Mouse (Mus musculus): ENCODE data around the gene Fam162a.

DNA sequence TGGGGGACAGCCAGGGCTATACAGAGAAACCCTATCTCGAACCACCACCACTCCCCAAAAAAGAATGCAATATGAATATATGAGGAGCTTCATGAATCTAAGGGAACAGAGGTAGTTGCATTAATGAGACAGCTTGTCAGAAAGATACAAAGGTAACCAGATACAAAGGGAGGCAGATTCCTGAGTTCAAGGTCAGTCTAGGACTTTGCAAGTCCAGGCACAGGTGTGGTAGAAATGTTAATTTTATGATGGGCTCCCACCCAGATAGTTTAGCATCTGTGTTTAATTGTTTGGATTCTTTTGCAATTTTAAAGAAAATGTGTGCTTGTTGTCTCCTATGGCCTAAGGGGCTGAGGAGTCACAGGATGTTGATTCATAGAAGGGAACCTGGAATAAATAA lies 30.8 kb upstream of the Fam162a start:
- TF ChIP-seq CTCF (IDR thresholded peaks at IDR 0.05; ENCODE audit: borderline replicate concordance, extremely low read depth, insufficient read depth, insufficient read length) (no peak), POLR2A (IDR thresholded peaks at IDR 0.05; ENCODE audit: borderline replicate concordance, extremely low read depth, insufficient read depth, insufficient read length, poor library complexity, severe bottlenecking) (no peak)

Measured in brain, embryonic 14.5 days (tissue).